Mouse (Mus musculus): ENCODE data around the gene Olfr1216. TPM values are rescaled to one million over a fixed set of nuclear protein-coding genes. Genes with fewer than 3 reads are reported as not detected.
"Not testable (repeated sequence)": the region's sequence is repeated elsewhere in the genome, so short reads cannot be mapped to it uniquely, and the experiment has no call there.

Olfr1216 gene
- polyA plus RNA-seq (2016; fragmentation: Nextera tagmentation; extraction: Ambion mirVana) = not detected in 2 replicates

GRCm38 (mm10) chr2:89018240-89018639 is at the start of gene Olfr1216:
Gene Olfr1216 (minus strand): TSS chr2:89018340.
- no peak within 1 kb of the TSS for H3K4me3 ChIP-seq
- no peak for DNase-seq (ENCODE audit: low spot score)
- no peaks in the 10 kb centered on the region for H3K36me3 ChIP-seq
- H3K27ac ChIP-seq (replicated peaks) = no peak within 1 kb of the TSS
- 82% methylated on average over 1 of the region's 1 CpGs for WGBS
- H3K9me3 ChIP-seq (replicated peaks) = no peaks in the 10 kb centered on the region
- H3K27me3 ChIP-seq (ENCODE audit: low read depth, poor library complexity, severe bottlenecking) = no peaks in the 10 kb centered on the region
- no peaks in the 10 kb centered on the region for H3K4me1 ChIP-seq

GRCm38 (mm10) chr2:89061087-89061486 is 42.9 kb upstream of the Olfr1216 start, which contains the start of gene Olfr1218:
Gene Olfr1218 (minus strand): TSS chr2:89061187.
- H3K27ac ChIP-seq (replicated peaks) = no peak within 1 kb of the TSS
- no peaks in the 10 kb centered on the region for H3K36me3 ChIP-seq
- DNase-seq (ENCODE audit: low spot score) = no peak
- H3K4me3 ChIP-seq = no peak within 1 kb of the TSS
- no peaks in the 10 kb centered on the region for H3K27me3 ChIP-seq (ENCODE audit: low read depth, poor library complexity, severe bottlenecking)
- no peaks in the 10 kb centered on the region for H3K4me1 ChIP-seq
- H3K9me3 ChIP-seq (replicated peaks) = no peaks in the 10 kb centered on the region

- H3K4me3 ChIP-seq = no peak within 1 kb of the TSS
- H3K27me3 ChIP-seq (ENCODE audit: low read depth, poor library complexity, severe bottlenecking) = no peaks in the 10 kb centered on the region
- no peak within 1 kb of the TSS for H3K27ac ChIP-seq (replicated peaks)
- 78% methylated on average over 2 of the region's 2 CpGs for WGBS
- DNase-seq (ENCODE audit: low spot score) = no peak
- H3K36me3 ChIP-seq = no peaks in the 10 kb centered on the region
- no peaks in the 10 kb centered on the region for H3K4me1 ChIP-seq
- H3K9me3 ChIP-seq (replicated peaks) = no peaks in the 10 kb centered on the region
These were observed 13.8 kb upstream of the Olfr1216 start, which contains the start of gene Olfr1217 for GRCm38 (mm10) chr2:89031965-89032364. Gene Olfr1217 (minus strand): TSS chr2:89032065.

- not testable (repeated sequence) for DNase-seq (ENCODE audit: low spot score)
These were observed 3.3 kb upstream of the Olfr1216 start for GRCm38 (mm10) chr2:89021436-89021835.

GRCm38 (mm10) chr2:89006873-89007272 is 11.3 kb downstream of the Olfr1216 start, which contains the start of gene Olfr1215:
Gene Olfr1215 (minus strand): TSS chr2:89006973.
- DNase-seq (ENCODE audit: low spot score) = no peak
- Histone ChIP-seq H3K4me3 (no peak within 1 kb of the TSS), H3K4me1 (no peaks in the 10 kb centered on the region), H3K9me3 (replicated peaks) (no peaks in the 10 kb centered on the region), H3K36me3 (no peaks in the 10 kb centered on the region), H3K27me3 (ENCODE audit: low read depth, poor library complexity, severe bottlenecking) (no peaks in the 10 kb centered on the region), H3K27ac (replicated peaks) (no peak within 1 kb of the TSS)
- 84% methylated on average over 2 of the region's 2 CpGs for WGBS

More at GRCm38 (mm10) chr2:89021436-89021835, 3.3 kb upstream of the Olfr1216 start:
- not testable (repeated sequence) for H3K27ac ChIP-seq (replicated peaks); H3K9me3 ChIP-seq (replicated peaks); H3K36me3 ChIP-seq; H3K4me3 ChIP-seq; H3K27me3 ChIP-seq (ENCODE audit: low read depth, poor library complexity, severe bottlenecking); H3K4me1 ChIP-seq
- WGBS = 71% methylated on average over 3 of the region's 3 CpGs

GRCm38 (mm10) chr2:88992553-88992952 is 25.6 kb downstream of the Olfr1216 start, which contains the start of gene Olfr1214:
Gene Olfr1214 (minus strand): TSS chr2:88992653.
- WGBS = 89% methylated on average over 1 of the region's 1 CpGs
- Histone ChIP-seq H3K27ac (replicated peaks) (no peak within 1 kb of the TSS), H3K4me3 (no peak within 1 kb of the TSS), H3K27me3 (ENCODE audit: low read depth, poor library complexity, severe bottlenecking) (no peaks in the 10 kb centered on the region), H3K36me3 (no peaks in the 10 kb centered on the region), H3K9me3 (replicated peaks) (no peaks in the 10 kb centered on the region), H3K4me1 (no peaks in the 10 kb centered on the region)
- DNase-seq (ENCODE audit: low spot score) = no peak

- Histone ChIP-seq H3K27me3 (ENCODE audit: low read depth, poor library complexity, severe bottlenecking) (no peaks in the 10 kb centered on the region), H3K4me1 (no peaks in the 10 kb centered on the region), H3K9me3 (replicated peaks) (no peaks in the 10 kb centered on the region), H3K36me3 (no peaks in the 10 kb centered on the region), H3K4me3 (no peak within 1 kb of the TSS), H3K27ac (replicated peaks) (no peak within 1 kb of the TSS)
- no peak for DNase-seq (ENCODE audit: low spot score)
- WGBS = 88% methylated on average over 1 of the region's 1 CpGs
These were observed 38.0 kb downstream of the Olfr1216 start, which contains the start of gene Gm13762 for GRCm38 (mm10) chr2:88980181-88980580. Gene Gm13762 (minus strand): TSS chr2:88980281.

Other genes starting within 250 kb of the Olfr1216 start
- gene Olfr1200, start 247.9 kb downstream of the Olfr1216 start, polyA plus RNA-seq (2016; fragmentation: Nextera tagmentation; extraction: Ambion mirVana) = not detected in 2 replicates
- not detected in 2 replicates for gene Olfr1201, start 225.3 kb downstream of the Olfr1216 start, polyA plus RNA-seq (2016; fragmentation: Nextera tagmentation; extraction: Ambion mirVana)
- not detected in 2 replicates for gene Olfr1202, start 203.8 kb downstream of the Olfr1216 start, polyA plus RNA-seq (2016; fragmentation: Nextera tagmentation; extraction: Ambion mirVana)
- gene Olfr1205, start 188.6 kb downstream of the Olfr1216 start, polyA plus RNA-seq (2016; fragmentation: Nextera tagmentation; extraction: Ambion mirVana) = not detected in 2 replicates
- not detected in 2 replicates for gene Olfr1204, start 169.0 kb downstream of the Olfr1216 start, polyA plus RNA-seq (2016; fragmentation: Nextera tagmentation; extraction: Ambion mirVana)
- gene Olfr1206, start 155.1 kb downstream of the Olfr1216 start, polyA plus RNA-seq (2016; fragmentation: Nextera tagmentation; extraction: Ambion mirVana) = not detected in 2 replicates
- gene Olfr1208, start 116.0 kb downstream of the Olfr1216 start, polyA plus RNA-seq (2016; fragmentation: Nextera tagmentation; extraction: Ambion mirVana) = not detected in 2 replicates
- gene Olfr1209, start 103.2 kb downstream of the Olfr1216 start, polyA plus RNA-seq (2016; fragmentation: Nextera tagmentation; extraction: Ambion mirVana) = not detected in 2 replicates
- not detected in 2 replicates for gene Olfr1211, start 80.2 kb downstream of the Olfr1216 start, polyA plus RNA-seq (2016; fragmentation: Nextera tagmentation; extraction: Ambion mirVana)
- not detected in 2 replicates for gene Olfr1212, start 64.4 kb downstream of the Olfr1216 start, polyA plus RNA-seq (2016; fragmentation: Nextera tagmentation; extraction: Ambion mirVana)
- gene Gm13762, start 38.1 kb downstream of the Olfr1216 start, polyA plus RNA-seq (2016; fragmentation: Nextera tagmentation; extraction: Ambion mirVana) = not detected in 2 replicates
- gene Olfr1214, start 25.7 kb downstream of the Olfr1216 start, polyA plus RNA-seq (2016; fragmentation: Nextera tagmentation; extraction: Ambion mirVana) = not detected in 2 replicates
- gene Olfr1215, start 11.4 kb downstream of the Olfr1216 start, polyA plus RNA-seq (2016; fragmentation: Nextera tagmentation; extraction: Ambion mirVana) = not detected in 2 replicates
- not detected in 2 replicates for gene Olfr1217, start 13.7 kb upstream of the Olfr1216 start, polyA plus RNA-seq (2016; fragmentation: Nextera tagmentation; extraction: Ambion mirVana)
- not detected in 2 replicates for gene Olfr1218, start 42.8 kb upstream of the Olfr1216 start, polyA plus RNA-seq (2016; fragmentation: Nextera tagmentation; extraction: Ambion mirVana)
- not detected in 2 replicates for gene Olfr1219, start 65.2 kb upstream of the Olfr1216 start, polyA plus RNA-seq (2016; fragmentation: Nextera tagmentation; extraction: Ambion mirVana)
- gene Olfr1220, start 88.5 kb upstream of the Olfr1216 start, polyA plus RNA-seq (2016; fragmentation: Nextera tagmentation; extraction: Ambion mirVana) = not detected in 2 replicates
- gene Olfr1221, start 98.9 kb upstream of the Olfr1216 start, polyA plus RNA-seq (2016; fragmentation: Nextera tagmentation; extraction: Ambion mirVana) = not detected in 2 replicates
- not detected in 2 replicates for gene Olfr1222, start 114.7 kb upstream of the Olfr1216 start, polyA plus RNA-seq (2016; fragmentation: Nextera tagmentation; extraction: Ambion mirVana)
- gene Olfr1223, start 133.2 kb upstream of the Olfr1216 start, polyA plus RNA-seq (2016; fragmentation: Nextera tagmentation; extraction: Ambion mirVana) = not detected in 2 replicates
- not detected in 2 replicates for gene Olfr1224-ps1, start 145.8 kb upstream of the Olfr1216 start, polyA plus RNA-seq (2016; fragmentation: Nextera tagmentation; extraction: Ambion mirVana)
- gene Olfr1225, start 156.3 kb upstream of the Olfr1216 start, polyA plus RNA-seq (2016; fragmentation: Nextera tagmentation; extraction: Ambion mirVana) = not detected in 2 replicates
- gene Olfr1226, start 181.7 kb upstream of the Olfr1216 start, polyA plus RNA-seq (2016; fragmentation: Nextera tagmentation; extraction: Ambion mirVana) = not detected in 2 replicates
- gene Olfr1228, start 235.7 kb upstream of the Olfr1216 start, polyA plus RNA-seq (2016; fragmentation: Nextera tagmentation; extraction: Ambion mirVana) = not detected in 2 replicates